Mouse (Mus musculus): ENCODE measurements around the gene Upk3b.

Upk3b gene

DNA sequence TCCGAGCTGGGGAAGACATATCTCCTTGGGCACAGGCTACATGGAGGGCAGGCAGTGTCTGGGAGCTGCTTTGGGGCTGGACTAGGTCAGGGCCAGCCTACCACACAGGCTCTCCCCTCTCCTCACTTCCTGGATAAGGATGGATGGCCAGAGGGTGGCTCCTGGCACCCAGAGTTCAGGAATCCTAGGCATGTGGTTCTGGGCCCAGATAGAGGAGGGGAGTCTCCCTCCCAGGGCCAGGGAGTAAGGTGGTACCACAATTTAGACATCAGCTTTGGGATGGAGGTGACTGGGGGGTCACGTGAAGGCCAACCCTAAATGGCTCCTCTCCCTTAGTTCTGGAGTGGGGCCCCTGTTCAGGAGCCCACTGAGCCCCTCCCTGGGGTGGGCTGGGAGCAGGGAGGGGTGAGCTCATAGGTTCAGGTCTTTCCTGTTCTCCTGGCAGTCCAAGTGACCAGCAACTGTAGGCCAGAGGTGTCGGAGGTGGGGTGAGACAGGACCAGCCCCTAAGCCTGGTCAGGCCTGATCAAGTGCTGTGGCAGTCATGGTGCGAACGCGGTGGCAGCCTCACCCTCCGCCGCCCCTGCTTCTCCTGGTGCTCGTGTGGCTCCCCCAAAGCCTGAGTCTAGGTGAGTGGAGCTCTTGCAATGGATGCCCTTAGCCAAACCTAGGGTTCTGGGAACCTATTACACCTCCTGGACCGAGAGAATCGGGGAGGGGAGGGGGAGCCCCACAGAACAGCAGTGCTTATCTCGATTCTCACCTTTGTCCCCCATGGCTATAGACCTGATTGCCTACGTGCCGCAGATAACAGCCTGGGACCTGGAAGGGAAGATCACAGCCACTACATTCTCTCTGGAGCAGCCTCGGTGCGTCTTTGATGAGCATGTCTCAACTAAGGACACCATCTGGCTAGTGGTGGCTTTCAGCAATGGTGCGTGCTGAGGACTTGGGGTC, at the start of gene Upk3b:
TSS of gene Upk3b (plus strand) at position 239 of the 957 bp plus-strand sequence.
- 89% methylated on average over 17 of the region's 17 CpGs for WGBS

DNA sequence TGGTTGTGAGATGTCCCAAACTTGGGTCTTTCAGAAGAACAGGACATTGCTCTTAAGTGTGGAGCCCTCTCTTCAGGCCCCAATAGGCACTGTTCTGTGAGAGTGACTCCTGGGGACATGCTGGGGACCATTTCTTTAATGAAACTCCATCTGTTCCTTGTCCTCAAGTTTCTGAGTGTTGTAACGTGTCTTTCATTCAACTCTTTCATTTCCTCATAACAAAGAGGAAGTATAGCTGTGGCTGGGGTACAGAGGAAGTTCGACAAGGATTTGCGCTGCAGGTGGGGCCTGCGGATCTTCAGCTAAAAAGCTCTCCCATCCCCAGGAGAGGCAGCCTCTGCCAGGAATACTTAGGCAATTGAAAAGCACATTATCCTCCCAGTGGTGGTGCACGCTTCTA, 47.7 kb upstream of the Upk3b start:
- 76% methylated on average over 5 of the region's 5 CpGs for WGBS

- WGBS, result 72% methylated on average over 5 of the region's 5 CpGs
These were observed 44.8 kb upstream of the Upk3b start for GRCm38 (mm10) chr5:135993381-135993965.

- WGBS, result 50% methylated on average over 8 of the region's 8 CpGs
These were observed 44.0 kb upstream of the Upk3b start for GRCm38 (mm10) chr5:135994335-135994724.

- 1% methylated on average over 47 of the region's 47 CpGs for WGBS
These were observed 43.3 kb upstream of the Upk3b start, which contains the start of gene Dtx2 for GRCm38 (mm10) chr5:135994725-135995687. Dtx2 (plus strand) TSS chr5:135994800.

GRCm38 (mm10) chr5:135996162-135996561, 42.1 kb upstream of the Upk3b start:
- 63% methylated on average over 8 of the region's 8 CpGs for WGBS

GRCm38 (mm10) chr5:136001222-136001621, 37.1 kb upstream of the Upk3b start:
- WGBS, result 92% methylated on average over 6 of the region's 6 CpGs

DNA sequence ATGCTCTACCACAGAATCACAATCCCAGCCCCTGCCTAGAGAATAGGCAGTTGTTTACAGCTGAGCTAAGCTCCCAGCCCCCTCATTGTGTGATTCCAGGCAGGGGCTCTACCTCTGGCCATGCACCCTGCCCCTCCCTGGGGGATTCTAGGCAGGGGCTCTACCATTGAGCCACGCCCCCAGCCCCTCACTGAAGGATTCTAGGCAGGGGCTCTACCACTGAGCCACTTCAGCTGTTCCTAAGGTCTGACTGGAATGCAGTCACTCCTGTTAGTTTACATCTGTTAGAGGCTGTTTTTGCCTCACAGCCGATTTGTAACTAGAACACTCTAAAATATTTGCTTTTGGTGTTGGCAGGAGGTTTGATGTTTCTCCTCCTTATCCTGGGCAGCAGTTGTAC, 36.0 kb upstream of the Upk3b start:
- 55% methylated on average over 2 of the region's 2 CpGs for WGBS

DNA sequence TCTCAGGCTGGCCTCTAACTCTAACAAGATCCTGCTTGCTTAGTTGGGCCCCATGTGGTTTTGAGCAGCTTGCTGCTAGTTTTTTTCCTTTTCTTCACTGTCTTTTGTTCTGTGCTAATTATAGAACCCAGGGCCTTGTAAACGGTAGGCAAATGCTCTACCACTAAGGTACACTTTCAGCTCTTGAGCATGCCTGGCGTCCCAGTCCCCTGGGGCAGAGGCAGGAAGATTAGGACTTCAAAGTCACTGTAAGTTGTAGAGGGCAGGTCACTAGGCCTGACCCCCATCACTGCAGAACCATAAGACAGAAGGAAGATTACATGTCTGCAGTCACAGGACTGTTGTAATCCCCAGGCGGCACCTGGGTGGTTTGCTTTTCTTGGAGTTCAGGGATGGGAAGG, 35.5 kb upstream of the Upk3b start:
- 48% methylated on average over 3 of the region's 3 CpGs for WGBS

GRCm38 (mm10) chr5:136004537-136004936, 33.8 kb upstream of the Upk3b start:
- 77% methylated on average over 4 of the region's 4 CpGs for WGBS

GRCm38 (mm10) chr5:136007745-136008144, 30.6 kb upstream of the Upk3b start:
- WGBS, result 77% methylated on average over 7 of the region's 7 CpGs

GRCm38 (mm10) chr5:136014877-136015276, 23.4 kb upstream of the Upk3b start:
- 84% methylated on average over 10 of the region's 10 CpGs for WGBS

GRCm38 (mm10) chr5:136015586-136015985, 22.7 kb upstream of the Upk3b start:
- WGBS, result 72% methylated on average over 10 of the region's 10 CpGs

DNA sequence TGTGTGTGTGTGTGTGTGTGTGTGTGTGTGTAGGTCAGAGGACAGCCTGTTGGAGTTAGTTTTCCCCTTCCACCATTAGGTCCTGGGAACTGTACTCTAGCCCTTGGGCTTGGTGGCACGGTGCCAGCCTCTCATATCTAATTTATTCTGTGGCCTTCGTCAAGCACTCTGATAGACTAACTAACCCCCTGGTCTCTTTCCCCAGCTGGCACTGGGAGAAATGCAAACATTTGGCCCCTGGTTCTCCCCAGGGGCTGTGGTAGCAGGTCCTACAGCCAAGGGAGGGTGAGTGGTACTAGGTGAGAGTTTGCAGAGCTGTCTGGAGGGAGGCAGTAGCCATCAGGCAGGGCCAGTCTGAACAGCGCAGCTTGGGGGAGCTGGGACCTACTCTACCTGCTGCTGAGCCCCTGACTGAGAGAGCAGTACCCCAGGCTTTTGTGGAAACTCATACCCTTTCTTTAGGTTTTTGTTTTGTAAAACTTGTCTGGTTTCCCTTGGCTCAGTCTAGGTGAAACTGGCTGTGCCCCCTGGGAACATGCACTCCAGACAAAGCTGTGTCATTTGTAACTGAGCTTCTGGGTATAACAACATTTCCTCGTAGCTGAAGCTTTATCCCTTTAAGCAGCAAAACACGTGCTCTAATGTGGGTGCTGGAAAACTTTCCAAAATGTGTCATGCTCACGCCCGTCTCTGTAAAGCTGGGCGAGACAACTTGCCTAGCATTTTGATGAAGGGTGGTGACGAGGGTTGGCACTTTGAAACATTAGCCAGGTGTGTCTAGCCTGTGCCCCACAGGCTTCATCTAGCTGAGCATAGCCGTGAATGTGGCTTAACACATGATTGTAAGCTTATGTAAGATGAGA, 22.1 kb upstream of the Upk3b start:
- WGBS, result 63% methylated on average over 10 of the region's 10 CpGs

GRCm38 (mm10) chr5:136017262-136017661, 21.0 kb upstream of the Upk3b start:
- WGBS, result 55% methylated on average over 6 of the region's 6 CpGs

DNA sequence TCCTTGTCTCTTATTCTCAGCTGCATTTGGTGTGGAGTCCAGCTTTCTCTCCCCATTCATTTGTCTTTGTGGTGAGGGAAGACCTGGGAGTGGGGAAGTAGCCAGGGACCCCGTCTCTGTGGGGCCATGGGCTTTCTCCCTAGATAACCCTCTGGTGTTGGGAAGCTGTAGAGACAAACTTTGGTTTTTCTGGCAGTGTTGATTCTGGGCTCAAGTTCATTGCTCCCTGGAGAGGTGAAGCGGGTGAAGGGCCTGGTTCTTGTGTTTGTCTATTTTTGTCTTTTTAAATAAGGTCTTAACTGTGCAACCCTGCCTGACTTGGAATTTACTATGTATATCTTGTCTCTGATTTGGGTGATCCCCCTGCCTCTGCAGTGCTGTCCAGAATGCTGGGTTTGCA, 19.6 kb upstream of the Upk3b start:
- 81% methylated on average over 2 of the region's 2 CpGs for WGBS

GRCm38 (mm10) chr5:136019907-136020306, 18.4 kb upstream of the Upk3b start:
- WGBS, result 47% methylated on average over 1 of the region's 1 CpGs

DNA sequence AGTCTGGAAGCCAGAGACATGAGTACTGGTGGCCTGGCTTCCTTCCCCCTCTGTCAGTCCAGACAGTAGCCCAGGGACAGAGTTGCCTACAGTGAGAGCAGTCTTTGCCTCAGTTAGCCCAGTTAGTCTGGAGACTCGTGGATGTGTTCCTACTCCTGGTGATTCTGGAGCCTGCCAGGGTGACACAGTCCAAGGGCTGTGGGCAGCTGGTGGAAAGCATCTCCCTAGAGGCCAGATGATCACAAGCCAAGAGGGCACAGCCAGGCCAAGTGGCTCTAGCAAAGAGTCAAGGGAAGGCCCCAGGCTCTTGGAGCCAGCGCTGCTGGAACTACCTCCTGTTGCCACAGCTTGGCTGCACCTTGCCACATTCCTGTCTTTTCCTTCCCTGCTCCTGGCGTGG, 12.6 kb upstream of the Upk3b start:
- 75% methylated on average over 3 of the region's 3 CpGs for WGBS

DNA sequence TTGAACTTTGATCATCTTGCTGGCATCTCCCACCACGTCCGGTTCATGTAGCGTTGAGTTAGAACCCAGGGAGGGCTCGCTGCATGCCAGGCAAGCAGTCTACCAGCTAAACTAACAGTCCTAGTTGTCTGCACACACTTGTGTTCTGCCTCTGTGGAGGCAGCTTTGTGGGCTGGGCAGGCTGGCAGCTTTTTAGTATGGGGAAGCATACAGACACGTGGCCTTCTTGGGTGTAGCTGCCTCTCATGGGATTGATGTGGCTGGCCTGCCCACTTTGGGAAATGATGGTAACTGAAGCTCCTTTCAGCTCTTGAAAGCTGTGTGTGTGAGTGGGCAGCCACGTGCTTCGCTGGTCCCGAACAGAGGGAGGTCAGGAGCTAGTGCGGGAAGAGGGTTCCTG, 11.4 kb upstream of the Upk3b start:
- whole genome bisulfite sequencing, result 64% methylated on average over 9 of the region's 9 CpGs

- 81% methylated on average over 11 of the region's 11 CpGs for WGBS
These were observed 10.5 kb upstream of the Upk3b start for GRCm38 (mm10) chr5:136027612-136028311.

All from cerebral cortex, adult 2 months (tissue).